Comparison of ENCODE assay signal across 9 mouse cellular contexts in genomic region chr7:16913806-16914452, GRCm38 (mm10). TPM values are rescaled to one million over a fixed set of nuclear protein-coding genes. Genes with fewer than 3 reads are reported as not detected.
DNase-seq lines count a peak whose midpoint lies in the region; ATAC-seq and TF ChIP-seq lines count a peak whose summit lies in the region.
"Had no signal": no experiment of that assay in that cellular context is flagged by ENCODE, and none has a peak within 500 bp of the region (broad histone marks: within the 10 kb centered on the region; RNA-seq: fewer than 3 reads in every experiment).

No protein-coding gene starts in this region.

- no peaks in the 10 kb centered on the region for H3K27me3 ChIP-seq in intestine, embryonic 14.5 days (replicated peaks; ENCODE audit: control insufficient read depth, insufficient read depth, low read length)
- H3K27me3 ChIP-seq in limb, embryonic 14.5 days (ENCODE audit: control insufficient read depth, insufficient read depth, low read length) = no peaks in the 10 kb centered on the region
- no peaks in the 10 kb centered on the region for H3K27me3 ChIP-seq in midbrain, embryonic 14.5 days (ENCODE audit: control insufficient read depth, insufficient read depth, low read length)
- no peaks in the 10 kb centered on the region for H3K27me3 ChIP-seq in splenic B cell, adult 2 months (ENCODE audit: control insufficient read depth, insufficient read depth, low read length, poor library complexity, severe bottlenecking)

- peaks cover 13% of the 10 kb centered on the region for H3K4me1 ChIP-seq in intestine, embryonic 14.5 days (replicated peaks; ENCODE audit: control insufficient read depth, insufficient read depth, low read length)
- H3K4me1 ChIP-seq in limb, embryonic 14.5 days (ENCODE audit: control insufficient read depth, insufficient read depth, low read length) = peaks cover 5% of the 10 kb centered on the region; the same call in 1 of the 2 replicates
- no peaks in the 10 kb centered on the region for H3K4me1 ChIP-seq in midbrain, embryonic 14.5 days (ENCODE audit: control insufficient read depth, insufficient read depth, low read length)

- WGBS in intestine, embryonic 14.5 days = 33% methylated on average over 10 of the region's 10 CpGs
- WGBS in limb, embryonic 14.5 days = 36% methylated on average over 10 of the region's 10 CpGs
- 42% methylated on average over 10 of the region's 10 CpGs for WGBS in midbrain, embryonic 14.5 days

- no peaks in the 10 kb centered on the region for H3K9me3 ChIP-seq in intestine, embryonic 14.5 days (ENCODE audit: control insufficient read depth, low read length)
- H3K9me3 ChIP-seq in limb, embryonic 14.5 days (ENCODE audit: control insufficient read depth, low read length) = no peaks in the 10 kb centered on the region
- H3K9me3 ChIP-seq in midbrain, embryonic 14.5 days (ENCODE audit: control insufficient read depth, low read length) = no peaks in the 10 kb centered on the region

- ATAC-seq in intestine, embryonic 14.5 days (replicated peaks; ENCODE audit: low FRiP score, low TSS enrichment, low read depth) = peak; percentile 41
- ATAC-seq in limb, embryonic 14.5 days (ENCODE audit: low FRiP score, low read depth) = peak; percentile 60
- ATAC-seq in midbrain, embryonic 14.5 days (ENCODE audit: low FRiP score, low TSS enrichment) = peak; percentile 73; the same call in 1 of the 2 replicates

- no peak overlapping the region for H3K4me3 ChIP-seq in intestine, embryonic 14.5 days (ENCODE audit: low read depth, low read length)
- H3K4me3 ChIP-seq in limb, embryonic 14.5 days (replicated peaks; ENCODE audit: low read length) = no peak overlapping the region
- H3K4me3 ChIP-seq in midbrain, embryonic 14.5 days (replicated peaks; ENCODE audit: low read depth, low read length) = no peak overlapping the region
- H3K4me3 ChIP-seq: erythroblast, embryonic 14.5 days had no signal

- no peak overlapping the region for H3K9ac ChIP-seq in intestine, embryonic 14.5 days (ENCODE audit: low read length)
- no peak overlapping the region for H3K9ac ChIP-seq in limb, embryonic 14.5 days (ENCODE audit: low read depth, low read length, severe bottlenecking)
- no peak overlapping the region for H3K9ac ChIP-seq in midbrain, embryonic 14.5 days (replicated peaks; ENCODE audit: low read length)

- no peak overlapping the region for H3K4me2 ChIP-seq in intestine, embryonic 14.5 days (ENCODE audit: low read length)
- no peak overlapping the region for H3K4me2 ChIP-seq in limb, embryonic 14.5 days (replicated peaks; ENCODE audit: low read depth, low read length, severe bottlenecking)
- no peak overlapping the region for H3K4me2 ChIP-seq in midbrain, embryonic 14.5 days (ENCODE audit: low read length)

- TF ChIP-seq POLR2A in limb, embryonic 14.5 days (IDR thresholded peaks at IDR 0.05; ENCODE audit: borderline replicate concordance, extremely low read depth, insufficient read depth, insufficient read length) = no peak

- H3K36me3 ChIP-seq in intestine, embryonic 14.5 days (ENCODE audit: control insufficient read depth, insufficient read depth, low read length) = peaks cover 53% of the 10 kb centered on the region
- H3K36me3 ChIP-seq in limb, embryonic 14.5 days (ENCODE audit: control insufficient read depth, insufficient read depth, low read length) = peaks cover 51% of the 10 kb centered on the region
- H3K36me3 ChIP-seq in midbrain, embryonic 14.5 days (ENCODE audit: control insufficient read depth, insufficient read depth, low read length) = peaks cover 57% of the 10 kb centered on the region
- peaks cover 12% of the 10 kb centered on the region for H3K36me3 ChIP-seq in splenic B cell, adult 2 months (ENCODE audit: control insufficient read depth, insufficient read depth, low read length, poor library complexity, severe bottlenecking)

- no peak overlapping the region for H3K27ac ChIP-seq in intestine, embryonic 14.5 days (ENCODE audit: low read depth)
- no peak overlapping the region for H3K27ac ChIP-seq in limb, embryonic 14.5 days (replicated peaks; ENCODE audit: low read depth, low read length)
- no peak overlapping the region for H3K27ac ChIP-seq in midbrain, embryonic 14.5 days (replicated peaks; ENCODE audit: low read depth, low read length)

- peak; percentile 77 for DNase-seq in urinary bladder, postnatal 14 days (ENCODE audit: low spot score)
- DNase-seq in urinary bladder, adult 2 months (ENCODE audit: low spot score) = no peak
- DNase-seq in cerebellum, adult 9-11 months = peak; percentile 74
- peak; percentile 70 to 78 for DNase-seq in frontal cortex, postnatal 36 days (ENCODE audit: low spot score in 2 of 2)
- peak; percentile 92 for DNase-seq in intestine, embryonic 14.5 days (ENCODE audit: low spot score)
- DNase-seq in limb, embryonic 14.5 days (ENCODE audit: low spot score) = peak; percentile 71
- peak; percentile 89 for DNase-seq in midbrain, embryonic 14.5 days
- peak; percentile 85 for DNase-seq in splenic B cell, adult 2 months (ENCODE audit: low read depth, low spot score)

RNA-seq across cellular contexts. Expression of gene Ptgir, which starts 7.6 kb away (rescaled TPM):
- polyA plus RNA-seq in urinary bladder, adult 2 months (2012; rRNA removed) = 3.9 and 5.1 TPM in 2 replicates
- polyA plus RNA-seq in intestine, embryonic 14.5 days (2014; fragmentation: Nextera tagmentation; extraction: Ambion mirVana) = 2.2 and 2.3 TPM in 2 replicates
- polyA plus RNA-seq in limb, embryonic 14.5 days (2012; rRNA removed) = 3.6 and 4.1 TPM in 2 replicates
- polyA plus RNA-seq in limb, embryonic 14.5 days (2014; fragmentation: Nextera tagmentation; extraction: Ambion mirVana) = 2.3 and 2.8 TPM in 2 replicates
- polyA plus RNA-seq in midbrain, embryonic 14.5 days (2014; fragmentation: Nextera tagmentation; extraction: Ambion mirVana) = 0.16 and 0.30 TPM in 2 replicates

RNA-seq across cellular contexts. Expression of gene Calm3, which starts 10.0 kb away (rescaled TPM):
- 182 and 223 TPM in 2 replicates for polyA plus RNA-seq in urinary bladder, adult 2 months (2012; rRNA removed)
- polyA plus RNA-seq in intestine, embryonic 14.5 days (2014; fragmentation: Nextera tagmentation; extraction: Ambion mirVana) = 184 and 190 TPM in 2 replicates
- polyA plus RNA-seq in limb, embryonic 14.5 days (2012; rRNA removed) = 281 and 320 TPM in 2 replicates
- polyA plus RNA-seq in limb, embryonic 14.5 days (2014; fragmentation: Nextera tagmentation; extraction: Ambion mirVana) = 156 and 164 TPM in 2 replicates
- 494 and 652 TPM in 2 replicates for polyA plus RNA-seq in midbrain, embryonic 14.5 days (2014; fragmentation: Nextera tagmentation; extraction: Ambion mirVana)

RNA-seq across cellular contexts. Expression of gene Gng8, which starts 22.3 kb away (rescaled TPM):
- 26.7 and 27.5 TPM in 2 replicates for polyA plus RNA-seq in urinary bladder, adult 2 months (2012; rRNA removed)
- polyA plus RNA-seq in intestine, embryonic 14.5 days (2014; fragmentation: Nextera tagmentation; extraction: Ambion mirVana) = 12.5 and 13.9 TPM in 2 replicates
- 63.3 and 92.7 TPM in 2 replicates for polyA plus RNA-seq in limb, embryonic 14.5 days (2012; rRNA removed)
- 17.8 and 21.1 TPM in 2 replicates for polyA plus RNA-seq in limb, embryonic 14.5 days (2014; fragmentation: Nextera tagmentation; extraction: Ambion mirVana)
- 11.7 and 17.2 TPM in 2 replicates for polyA plus RNA-seq in midbrain, embryonic 14.5 days (2014; fragmentation: Nextera tagmentation; extraction: Ambion mirVana)
- polyA plus RNA-seq: erythroblast, embryonic 14.5 days had no signal

RNA-seq across cellular contexts. Expression of gene Pnmal2, which starts 30.6 kb away (rescaled TPM):
- polyA plus RNA-seq in urinary bladder, adult 2 months (2012; rRNA removed) = 0.83 and 1.4 TPM in 2 replicates
- 4.1 and 5.3 TPM in 2 replicates for polyA plus RNA-seq in intestine, embryonic 14.5 days (2014; fragmentation: Nextera tagmentation; extraction: Ambion mirVana)
- polyA plus RNA-seq in limb, embryonic 14.5 days (2012; rRNA removed) = 12.8 and 13.9 TPM in 2 replicates
- polyA plus RNA-seq in limb, embryonic 14.5 days (2014; fragmentation: Nextera tagmentation; extraction: Ambion mirVana) = 16.5 and 18.8 TPM in 2 replicates
- 115 and 116 TPM in 2 replicates for polyA plus RNA-seq in midbrain, embryonic 14.5 days (2014; fragmentation: Nextera tagmentation; extraction: Ambion mirVana)
- polyA plus RNA-seq: erythroblast, embryonic 14.5 days had no signal

RNA-seq across cellular contexts. Expression of gene Dact3, which starts 38.8 kb away (rescaled TPM):
- 61.5 and 82.9 TPM in 2 replicates for polyA plus RNA-seq in urinary bladder, adult 2 months (2012; rRNA removed)
- 5.3 and 5.5 TPM in 2 replicates for polyA plus RNA-seq in intestine, embryonic 14.5 days (2014; fragmentation: Nextera tagmentation; extraction: Ambion mirVana)
- 64.3 and 89.3 TPM in 2 replicates for polyA plus RNA-seq in limb, embryonic 14.5 days (2012; rRNA removed)
- polyA plus RNA-seq in limb, embryonic 14.5 days (2014; fragmentation: Nextera tagmentation; extraction: Ambion mirVana) = 11.5 and 13.7 TPM in 2 replicates
- 4.9 and 6.2 TPM in 2 replicates for polyA plus RNA-seq in midbrain, embryonic 14.5 days (2014; fragmentation: Nextera tagmentation; extraction: Ambion mirVana)
